ENCODE assay signal across 8 mouse cellular contexts in genomic region chr11:76120407-76120901, GRCm38 (mm10). TPM values are rescaled to one million over a fixed set of nuclear protein-coding genes. Genes with fewer than 3 reads are reported as not detected.
A peak's percentile ranks its signal among the peaks of the same experiment; 100 is the strongest.
DNase-seq lines count a peak whose midpoint lies in the region; ATAC-seq and TF ChIP-seq lines count a peak whose summit lies in the region.

No protein-coding gene starts in this region.

- H3K27ac ChIP-seq in heart, adult 2 months: peak overlapping the region; percentile 71
- no peak overlapping the region for H3K27ac ChIP-seq in hindbrain, embryonic 11.5 days (ENCODE audit: low read depth, low read length)
- no peak overlapping the region for H3K27ac ChIP-seq in hindbrain, embryonic 12.5 days
- no peak overlapping the region for H3K27ac ChIP-seq in forebrain, embryonic 11.5 days (ENCODE audit: low read depth, low read length)

- peaks cover 14% of the 10 kb centered on the region for H3K4me1 ChIP-seq in heart, adult 2 months (ENCODE audit: control insufficient read depth, insufficient read depth, low read length)
- H3K4me1 ChIP-seq in hindbrain, embryonic 11.5 days (replicated peaks; ENCODE audit: control insufficient read depth, insufficient read depth, low read length): no peaks in the 10 kb centered on the region
- no peaks in the 10 kb centered on the region for H3K4me1 ChIP-seq in hindbrain, embryonic 12.5 days
- H3K4me1 ChIP-seq in forebrain, embryonic 11.5 days (replicated peaks; ENCODE audit: control insufficient read depth, insufficient read depth, low read length): no peaks in the 10 kb centered on the region

- ATAC-seq in hindbrain, embryonic 11.5 days (ENCODE audit: low FRiP score): no peak
- ATAC-seq in hindbrain, embryonic 12.5 days (ENCODE audit: low FRiP score): no peak
- ATAC-seq in forebrain, embryonic 11.5 days (replicated peaks; ENCODE audit: low FRiP score): no peak

- H3K4me3 ChIP-seq in heart, adult 2 months: no peak overlapping the region
- no peak overlapping the region for H3K4me3 ChIP-seq in hindbrain, embryonic 11.5 days (ENCODE audit: low read depth, low read length)
- H3K4me3 ChIP-seq in hindbrain, embryonic 12.5 days: no peak overlapping the region
- no peak overlapping the region for H3K4me3 ChIP-seq in forebrain, embryonic 11.5 days (ENCODE audit: low read depth, low read length)

- H3K9me3 ChIP-seq in hindbrain, embryonic 11.5 days (ENCODE audit: control insufficient read depth, low read length): no peaks in the 10 kb centered on the region
- no peaks in the 10 kb centered on the region for H3K9me3 ChIP-seq in hindbrain, embryonic 12.5 days (replicated peaks)
- H3K9me3 ChIP-seq in forebrain, embryonic 11.5 days (ENCODE audit: control insufficient read depth, low read length): no peaks in the 10 kb centered on the region

- no peak overlapping the region for H3K9ac ChIP-seq in heart, adult 2 months (ENCODE audit: low read depth, low read length)
- no peak overlapping the region for H3K9ac ChIP-seq in hindbrain, embryonic 11.5 days (ENCODE audit: low read depth, low read length)
- no peak overlapping the region for H3K9ac ChIP-seq in hindbrain, embryonic 12.5 days
- no peak overlapping the region for H3K9ac ChIP-seq in forebrain, embryonic 11.5 days (ENCODE audit: low read length)

- no peak for TF ChIP-seq EP300 in heart, adult 2 months (IDR thresholded peaks at IDR 0.05; ENCODE audit: insufficient read depth, low read depth, low read length)

- WGBS in heart, adult 2 months: 48% methylated on average over 10 of the region's 10 CpGs
- WGBS in hindbrain, embryonic 11.5 days: 75% methylated on average over 10 of the region's 10 CpGs
- WGBS in hindbrain, embryonic 12.5 days: 64% methylated on average over 10 of the region's 10 CpGs
- 82% methylated on average over 10 of the region's 10 CpGs for WGBS in forebrain, embryonic 11.5 days

- no peak overlapping the region for H3K4me2 ChIP-seq in hindbrain, embryonic 11.5 days (replicated peaks; ENCODE audit: low read depth, low read length)
- H3K4me2 ChIP-seq in hindbrain, embryonic 12.5 days (replicated peaks): no peak overlapping the region
- no peak overlapping the region for H3K4me2 ChIP-seq in forebrain, embryonic 11.5 days (ENCODE audit: low read depth, low read length, severe bottlenecking)

- intact Hi-C loops in heart, adult 2 months (cut with DNase I): no loop called here

- TF ChIP-seq POLR2A in heart, adult 2 months (IDR thresholded peaks at IDR 0.05; ENCODE audit: insufficient read depth, low read depth, low read length): no peak

- DNase-seq in frontal cortex, postnatal 36 days (ENCODE audit: low spot score in 2 of 2): peak; percentile 9 to 19
- no peak for DNase-seq in frontal cortex, postnatal 25 days (ENCODE audit: low spot score in 2 of 2)
- DNase-seq in heart, adult 2 months: peak; percentile 30 to 33
- DNase-seq in kidney, postnatal 10 days: peak; percentile 56
- peak; percentile 18 for DNase-seq in lung, postnatal 36 days
- no peak for DNase-seq in hindbrain, embryonic 11.5 days (ENCODE audit: low spot score)
- DNase-seq in forebrain, embryonic 11.5 days (ENCODE audit: low spot score): no peak

- no peaks in the 10 kb centered on the region for H3K79me2 ChIP-seq in heart, adult 2 months (replicated peaks; ENCODE audit: control insufficient read depth, insufficient read depth, low read length)

- no peak for TF ChIP-seq CTCF in heart, adult 2 months (IDR thresholded peaks at IDR 0.05)

- H3K27me3 ChIP-seq in heart, adult 2 months (ENCODE audit: control insufficient read depth, insufficient read depth, low read length): no peaks in the 10 kb centered on the region
- no peaks in the 10 kb centered on the region for H3K27me3 ChIP-seq in hindbrain, embryonic 11.5 days (ENCODE audit: control insufficient read depth, insufficient read depth, low read length)
- H3K27me3 ChIP-seq in hindbrain, embryonic 12.5 days: no peaks in the 10 kb centered on the region
- no peaks in the 10 kb centered on the region for H3K27me3 ChIP-seq in forebrain, embryonic 11.5 days (ENCODE audit: control insufficient read depth, insufficient read depth, low read length)

- peaks cover 19% of the 10 kb centered on the region for H3K36me3 ChIP-seq in heart, adult 2 months (ENCODE audit: control insufficient read depth, insufficient read depth, low read length)
- H3K36me3 ChIP-seq in hindbrain, embryonic 11.5 days (ENCODE audit: control insufficient read depth, insufficient read depth, low read length): no peaks in the 10 kb centered on the region
- peaks cover 44% of the 10 kb centered on the region for H3K36me3 ChIP-seq in hindbrain, embryonic 12.5 days
- H3K36me3 ChIP-seq in forebrain, embryonic 11.5 days (ENCODE audit: control insufficient read depth, insufficient read depth, low read length): no peaks in the 10 kb centered on the region; the same call in 1 of the 2 replicates

RNA-seq across cellular contexts. Expression of gene Vps53, which starts 59.0 kb away (rescaled TPM):
- total RNA-seq in heart, adult 2 months (2021): 10 to 100 TPM; 24.3 to 25.1 TPM
- polyA plus RNA-seq in heart, adult 2 months (2012; rRNA removed): 16.4 and 20.5 TPM in 2 replicates
- polyA plus RNA-seq in hindbrain, embryonic 11.5 days (2014; fragmentation: Nextera tagmentation; extraction: Ambion mirVana): 49.8 and 51.8 TPM in 2 replicates
- polyA plus RNA-seq in hindbrain, embryonic 12.5 days (2016; fragmentation: Nextera tagmentation; extraction: Ambion mirVana): 56.3 and 60.6 TPM in 2 replicates
- polyA plus RNA-seq in forebrain, embryonic 11.5 days (2014; fragmentation: Nextera tagmentation; extraction: Ambion mirVana): 41.5 and 43.6 TPM in 2 replicates

RNA-seq across cellular contexts. Expression of gene Fam57a, which starts 59.0 kb away (rescaled TPM):
- 1 to 10 TPM; 2.0 to 3.0 TPM for total RNA-seq in heart, adult 2 months (2021)
- 4.2 and 5.4 TPM in 2 replicates for polyA plus RNA-seq in heart, adult 2 months (2012; rRNA removed)
- 31.9 and 33.2 TPM in 2 replicates for polyA plus RNA-seq in hindbrain, embryonic 11.5 days (2014; fragmentation: Nextera tagmentation; extraction: Ambion mirVana)
- 27.6 and 31.2 TPM in 2 replicates for polyA plus RNA-seq in hindbrain, embryonic 12.5 days (2016; fragmentation: Nextera tagmentation; extraction: Ambion mirVana)
- 34.6 and 35.1 TPM in 2 replicates for polyA plus RNA-seq in forebrain, embryonic 11.5 days (2014; fragmentation: Nextera tagmentation; extraction: Ambion mirVana)

Comparison
In these comparisons a context has a peak if more than half of its experiments do, and no peak if none do; other contexts are left out.
1. DNase-seq: peak in frontal cortex, postnatal 36 days (2 of 2), heart, adult 2 months (2 of 2), kidney, postnatal 10 days (single experiment) and lung, postnatal 36 days (single experiment); none in frontal cortex, postnatal 25 days (0 of 2), hindbrain, embryonic 11.5 days (single experiment) and forebrain, embryonic 11.5 days (single experiment).